Mouse (Mus musculus) lung, postnatal 4 days (tissue): ENCODE measurements at regions not wholly inside any gene's neighbourhood (a gene's known extent, or its start where the extent isn't known, plus 50 kb on each side); places are given as distances from the start of the nearest gene placed in this dataset.
A peak's percentile ranks its signal among the peaks of the same experiment; 100 is the strongest.

Experiments
- DNase-seq, 2 experiments: peaks; one replicate each; pipeline ENCODE4 v3.0.0; 2021

GRCm38 (mm10) chr5:73729646-73730045 is 78.5 kb downstream of the Spata18 start:
- DNase-seq: peak in 1 of 2 experiments; percentile 29

DNA sequence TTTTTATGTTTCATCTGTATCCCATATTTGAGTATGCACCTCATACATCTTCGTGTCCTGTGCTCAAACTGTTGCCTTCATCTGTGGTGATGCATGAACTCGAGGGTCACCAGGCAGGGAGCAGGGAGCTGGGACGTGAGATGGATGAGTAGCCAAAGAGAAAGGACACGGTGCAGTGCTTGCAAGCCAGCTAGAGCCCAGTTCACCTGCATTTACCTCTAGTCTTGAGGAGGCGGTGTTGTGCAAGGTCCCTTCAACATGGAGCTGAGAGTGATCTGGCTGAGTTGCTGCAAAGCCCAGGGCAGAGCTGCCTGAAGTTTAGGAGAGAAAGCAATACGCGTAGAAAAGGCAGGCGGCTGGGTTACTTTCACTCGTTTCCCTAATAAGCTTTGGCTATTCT is 80.2 kb downstream of the Spata18 start:
- DNase-seq: no peak

DNA sequence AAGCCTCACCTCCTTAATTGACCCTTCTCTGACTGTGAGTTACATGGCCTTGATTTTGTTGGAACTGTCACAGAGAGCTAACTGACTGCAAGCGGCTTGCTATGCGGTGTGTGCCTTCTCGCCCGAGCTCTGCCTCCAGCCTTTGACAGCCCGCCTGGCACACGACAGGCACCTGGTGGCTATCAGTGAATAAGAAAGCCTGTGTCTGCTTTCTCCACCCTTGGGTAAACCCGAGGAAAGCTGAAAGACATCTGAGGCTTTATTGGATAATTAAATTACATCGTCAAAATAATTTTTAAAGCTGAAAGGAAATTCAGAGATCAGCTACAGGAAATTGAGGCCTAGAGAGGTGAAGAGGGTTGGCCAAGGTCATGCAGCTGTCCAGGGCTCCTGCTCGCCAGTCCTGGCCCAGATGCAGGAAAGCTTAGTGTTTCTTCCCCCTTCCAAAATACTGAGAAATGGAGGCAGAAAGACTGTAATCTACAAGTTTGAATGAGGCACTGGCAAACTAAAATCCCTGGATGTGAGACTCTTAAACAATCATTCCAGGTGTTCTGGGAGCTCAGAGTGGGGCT is 80.9 kb downstream of the Spata18 start:
- no peak for DNase-seq

- DNase-seq: no peak
Observed at GRCm38 (mm10) chr5:73740766-73741165, 89.6 kb downstream of the Spata18 start.

DNA sequence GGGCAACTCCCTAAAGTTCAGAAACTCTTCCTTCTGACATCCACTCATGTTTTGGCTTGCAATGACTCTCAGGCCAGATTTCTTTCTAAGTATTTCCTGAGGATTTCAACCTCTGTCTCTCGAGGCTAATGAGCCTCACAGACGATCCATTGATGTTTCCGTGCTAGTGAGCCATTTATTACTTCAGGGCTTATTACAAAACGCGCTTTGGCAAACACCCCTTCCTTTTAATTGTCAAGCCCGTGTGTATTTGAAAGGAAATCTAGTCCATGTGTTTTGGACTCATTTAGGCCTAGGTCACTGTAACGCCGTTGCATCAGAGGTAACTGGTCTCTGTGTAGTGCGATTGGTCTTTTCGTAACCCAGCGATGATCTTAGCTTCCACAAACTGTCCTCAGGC is 90.3 kb downstream of the Spata18 start:
- no peak for DNase-seq

DNA sequence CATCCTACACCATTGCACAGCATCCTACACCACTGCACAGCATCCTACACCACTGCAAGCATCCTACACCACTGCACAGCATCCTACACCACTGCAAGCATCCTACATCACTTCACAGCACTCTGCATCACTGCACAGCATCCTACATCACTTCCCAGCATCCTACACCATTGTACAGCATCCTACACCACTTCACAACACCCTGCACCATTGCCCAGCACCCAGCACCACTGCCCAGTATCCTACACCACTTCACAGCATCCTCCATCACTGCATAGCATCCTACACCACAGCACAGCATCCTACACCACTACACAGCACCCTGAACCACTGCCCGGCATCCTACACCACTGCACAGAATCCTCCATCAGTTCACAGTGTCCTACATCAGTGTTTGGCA is 92.8 kb downstream of the Spata18 start:
- DNase-seq: no peak

DNA sequence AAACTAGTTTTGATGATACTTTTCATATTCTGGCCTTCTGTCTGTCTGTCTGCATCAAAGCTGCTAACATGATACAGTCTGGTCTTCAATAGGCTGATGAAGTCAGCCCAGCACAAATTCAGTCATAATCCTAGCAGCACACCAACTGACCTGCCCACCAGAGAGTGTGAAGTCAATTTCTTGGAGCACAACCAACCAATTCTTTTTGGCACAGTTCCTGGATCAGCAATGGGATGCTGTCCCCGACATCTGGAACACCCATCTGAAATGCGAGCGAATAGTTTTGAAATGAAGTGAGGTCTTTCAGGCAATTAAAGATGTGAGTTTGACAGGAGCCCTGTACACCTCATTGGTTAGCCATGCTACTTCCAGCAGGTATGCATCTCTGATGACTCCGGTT is 98.6 kb downstream of the Spata18 start:
- no peak for DNase-seq

GRCm38 (mm10) chr5:73752225-73752644 is 101.1 kb downstream of the Spata18 start:
- DNase-seq: peak; percentile 52 to 82

- DNase-seq: no peak
Observed at GRCm38 (mm10) chr5:73753827-73754226, 102.6 kb downstream of the Spata18 start.

DNA sequence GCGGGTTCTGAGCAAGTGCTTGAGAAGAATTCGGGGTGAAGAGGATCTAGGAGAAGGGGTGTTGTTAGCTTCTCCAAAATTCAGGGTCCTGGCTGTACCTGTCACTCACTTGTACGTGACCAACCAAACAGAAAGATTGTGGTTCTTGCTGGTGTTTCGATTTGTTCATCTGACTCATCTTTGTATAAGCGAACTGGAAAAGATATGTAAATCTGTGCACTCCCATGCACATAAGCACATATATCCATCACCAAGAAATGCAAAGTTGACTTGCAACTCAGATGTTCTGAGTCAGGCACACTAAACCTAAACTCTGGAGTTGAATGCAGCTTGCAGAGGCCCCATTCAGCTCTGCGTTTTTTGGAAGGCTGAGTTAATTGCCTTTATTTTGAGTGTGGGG is 107.4 kb downstream of the Spata18 start:
- DNase-seq: no peak

GRCm38 (mm10) chr5:73761236-73761635 is 110.1 kb downstream of the Spata18 start:
- DNase-seq: no peak

- DNase-seq: peak; percentile 44 to 74
Observed at GRCm38 (mm10) chr5:73761709-73762108, 110.5 kb downstream of the Spata18 start.

GRCm38 (mm10) chr5:73764226-73764625 is 113.0 kb downstream of the Spata18 start:
- no peak for DNase-seq

DNA sequence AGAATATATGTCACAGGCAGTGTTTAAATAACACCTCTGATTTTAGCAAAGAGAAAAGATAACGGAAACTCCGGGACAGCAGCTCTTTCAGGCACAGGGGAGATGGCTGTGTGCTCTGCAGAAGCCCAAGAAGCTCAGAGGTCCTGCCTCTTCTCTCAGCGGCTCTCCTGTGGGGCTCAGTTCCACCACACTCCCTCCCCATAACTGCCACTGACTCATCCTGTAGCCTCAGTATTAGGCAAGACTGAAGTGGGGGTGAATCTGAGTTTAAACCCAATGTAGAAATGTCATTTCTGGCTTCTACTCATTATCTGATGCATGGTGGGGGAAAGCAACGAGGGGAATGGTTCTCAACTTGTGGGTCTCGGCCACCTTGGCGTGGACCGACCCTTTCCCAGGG is 114.3 kb downstream of the Spata18 start:
- DNase-seq: no peak

DNA sequence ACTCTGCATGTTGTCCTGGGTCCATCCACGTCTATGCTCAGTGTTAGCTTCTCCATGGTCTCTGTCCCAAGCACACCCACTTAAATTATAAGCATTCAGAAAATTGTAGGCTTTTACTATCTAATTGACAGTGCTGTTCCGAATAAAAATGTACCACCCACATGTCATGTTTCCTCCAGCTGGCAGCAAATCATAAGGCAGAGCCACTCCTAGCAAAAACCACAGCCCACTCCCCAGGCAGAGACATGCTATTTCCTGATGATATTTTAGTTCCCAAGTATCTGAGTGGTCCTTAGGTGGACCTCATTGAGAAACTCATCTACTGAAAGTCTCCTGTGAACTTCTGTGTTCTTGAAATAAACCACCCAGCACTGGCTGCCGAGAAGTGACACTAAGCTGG is 117.1 kb downstream of the Spata18 start:
- DNase-seq: no peak

GRCm38 (mm10) chr5:73775775-73776548 is 124.8 kb downstream of the Spata18 start:
- DNase-seq: peak; percentile 38 to 70

- DNase-seq: peak; percentile 51 to 81
Observed at GRCm38 (mm10) chr5:73777282-73777921, 126.2 kb downstream of the Spata18 start.

DNA sequence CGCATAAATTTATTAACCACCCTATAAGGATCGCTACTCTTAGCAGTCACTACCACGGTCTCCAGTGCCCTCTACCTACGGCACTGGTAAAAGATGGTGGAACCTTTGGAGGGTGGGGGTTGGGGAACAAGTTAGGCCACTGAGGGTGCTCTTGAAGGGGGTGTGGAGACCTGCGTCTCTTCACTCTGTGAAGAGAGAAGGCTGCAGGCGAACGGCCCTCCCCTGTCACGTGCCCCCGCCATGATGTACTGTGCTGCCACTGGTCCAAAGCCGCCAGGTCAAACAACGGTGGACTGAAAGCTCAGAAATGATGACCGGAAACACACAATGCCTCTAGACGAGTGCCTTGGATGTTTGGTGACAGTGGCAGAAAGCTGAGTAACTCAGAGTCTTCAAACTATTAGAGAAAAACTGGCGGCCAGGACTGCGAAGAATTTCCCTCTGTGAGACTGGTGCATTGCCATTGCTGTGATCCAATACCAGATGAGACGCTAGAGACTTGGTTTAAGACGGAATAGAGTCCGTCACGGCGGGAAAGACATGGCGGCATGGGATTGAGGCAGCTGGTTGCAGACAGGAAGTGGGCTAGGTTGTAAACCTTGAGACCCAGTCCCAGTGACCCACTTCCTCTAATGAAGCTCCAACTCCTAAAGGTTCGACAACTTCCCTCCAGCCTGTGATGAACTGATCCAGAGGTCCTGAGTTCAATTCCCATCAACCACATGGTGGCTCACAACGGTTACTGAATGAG is 130.2 kb downstream of the Spata18 start:
- no peak for DNase-seq

- DNase-seq: peak; percentile 17 to 74
Observed at GRCm38 (mm10) chr5:73782214-73783091, 131.3 kb downstream of the Spata18 start.

GRCm38 (mm10) chr5:73787275-73787674 is 136.1 kb downstream of the Spata18 start:
- peak; percentile 40 to 85 for DNase-seq

DNA sequence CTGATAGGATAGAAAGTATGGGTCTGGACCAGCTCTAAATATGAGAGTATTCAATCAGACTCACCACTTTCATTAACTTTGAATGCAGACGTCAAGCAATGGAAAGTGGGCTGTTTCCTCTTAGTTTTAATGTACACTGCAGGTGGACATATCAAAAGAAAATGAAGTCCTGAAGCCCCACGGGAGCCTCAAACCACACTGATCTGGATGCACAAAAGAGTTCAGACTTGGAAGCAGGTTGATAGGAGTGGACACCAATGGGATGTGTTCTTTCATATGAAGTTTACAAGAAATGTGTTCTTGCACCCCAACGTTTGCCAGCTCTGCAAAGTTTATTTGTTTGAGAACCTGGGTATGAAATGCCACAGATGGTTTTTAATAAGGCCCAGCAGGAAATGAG is 141.0 kb downstream of the Spata18 start:
- DNase-seq: no peak

DNA sequence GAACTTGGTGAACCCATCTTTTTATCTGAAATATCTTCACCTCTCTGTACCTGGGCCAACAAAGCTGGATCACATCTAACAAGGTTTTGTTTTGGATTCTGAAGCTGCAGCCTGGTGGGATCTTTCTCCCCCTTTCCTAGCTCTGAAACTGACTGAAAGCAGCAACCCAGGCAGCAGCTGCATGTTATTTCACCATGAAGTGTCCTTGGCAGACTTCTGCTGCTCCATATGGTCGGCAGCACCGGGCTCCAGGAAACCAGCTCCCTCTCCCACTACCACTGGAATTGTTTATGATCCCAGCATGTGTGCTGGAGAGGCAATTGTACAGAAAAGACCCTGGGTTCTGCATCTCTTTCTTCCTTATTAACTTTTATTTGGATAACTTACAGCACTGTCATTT is 145.0 kb downstream of the Spata18 start:
- peak in 1 of 2 experiments; percentile 35 for DNase-seq
